Mouse (Mus musculus) adrenal gland, postnatal 14 days (tissue): ENCODE measurements around the gene Lpin2. TPM values are rescaled to one million over a fixed set of nuclear protein-coding genes. Genes with fewer than 3 reads are reported as not detected.

Experiments
- DNase-seq: peaks from one replicate; pipeline ENCODE4 v3.0.0; 2021; ENCODE audit warnings: mixed read lengths
- long read RNA-seq, 2 experiments: library from polyadenylated mRNA; stranded (forward); transcript quantifications; one replicate each; pipeline ENCODE4 v2.0.0; 2021
- total RNA-seq: library from RNA; stranded (reverse); gene quantifications from 2 replicates; pipeline ENCODE4 v1.2.3, GENCODE M21; 2021

Gene Lpin2
- total RNA-seq = 32.6 and 43.0 TPM in 2 replicates
- long read RNA-seq, experiment 1, full-length matches to known transcripts = 1 of 11 reads
- long read RNA-seq, experiment 1, partial matches to known transcripts = 2 of 11 reads
- long read RNA-seq, experiment 1, other reads (novel, unspliced or antisense) = 8 of 11 reads
- long read RNA-seq, experiment 2, full-length matches to known transcripts = 1 of 14 reads
- long read RNA-seq, experiment 2, partial matches to known transcripts = 3 of 14 reads
- long read RNA-seq, experiment 2, other reads (novel, unspliced or antisense) = 10 of 14 reads

- DNase-seq = no peak
These were observed at the start of gene Lpin2 for GRCm38 (mm10) chr17:71182211-71182721. Gene Lpin2, plus strand, starts transcription at chr17:71182560.

DNA sequence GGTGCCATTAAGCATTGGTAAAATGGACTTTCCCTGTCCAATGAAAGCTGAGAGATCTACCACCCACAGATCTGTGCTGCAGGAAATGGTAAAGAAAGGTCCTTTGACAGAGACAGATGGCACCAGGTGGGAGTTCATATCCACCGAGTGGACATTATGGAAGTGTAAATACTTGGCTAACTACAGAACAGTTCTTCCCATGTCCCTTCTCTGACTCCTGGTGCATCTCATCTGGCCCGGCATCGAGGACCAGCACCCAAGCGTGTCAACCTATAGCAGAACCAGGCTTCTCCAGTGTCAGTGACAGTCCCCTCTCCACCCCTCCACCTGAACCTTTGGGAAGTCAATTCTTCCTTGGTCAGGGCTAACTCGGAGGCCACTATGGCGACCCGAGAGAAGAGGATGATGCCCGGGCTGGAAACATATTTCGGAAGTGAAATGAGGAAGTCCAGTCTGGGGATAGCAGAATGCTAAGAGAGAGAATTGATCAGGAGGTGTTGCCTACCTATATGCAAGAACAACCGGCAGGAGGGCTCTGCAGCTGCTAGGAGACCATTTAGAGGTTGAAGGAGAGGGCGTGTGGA, 49.4 kb upstream of the Lpin2 start:
- no peak for DNase-seq

GRCm38 (mm10) chr17:71134441-71134955, 47.9 kb upstream of the Lpin2 start:
- DNase-seq = no peak

- DNase-seq = no peak
These were observed 47.3 kb upstream of the Lpin2 start for GRCm38 (mm10) chr17:71135108-71135507.

DNA sequence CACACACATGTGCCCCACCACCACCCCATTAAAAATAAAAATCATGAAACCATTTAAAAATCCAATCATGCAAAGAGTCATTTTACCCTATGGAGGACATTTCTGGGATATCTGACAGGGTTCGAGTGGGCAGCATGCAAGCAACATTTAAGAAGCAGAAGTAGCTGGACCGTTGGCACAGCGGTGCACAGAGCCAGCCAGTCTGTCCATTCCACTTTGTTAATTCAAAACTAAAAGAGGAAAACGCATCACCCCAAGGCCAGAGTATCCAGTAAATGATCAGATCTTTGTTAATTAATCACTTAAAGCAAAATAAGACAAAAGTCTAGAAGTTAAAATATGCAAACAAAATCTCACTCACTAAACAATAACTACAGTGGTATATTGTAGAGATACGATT, 46.5 kb upstream of the Lpin2 start:
- DNase-seq = no peak

DNA sequence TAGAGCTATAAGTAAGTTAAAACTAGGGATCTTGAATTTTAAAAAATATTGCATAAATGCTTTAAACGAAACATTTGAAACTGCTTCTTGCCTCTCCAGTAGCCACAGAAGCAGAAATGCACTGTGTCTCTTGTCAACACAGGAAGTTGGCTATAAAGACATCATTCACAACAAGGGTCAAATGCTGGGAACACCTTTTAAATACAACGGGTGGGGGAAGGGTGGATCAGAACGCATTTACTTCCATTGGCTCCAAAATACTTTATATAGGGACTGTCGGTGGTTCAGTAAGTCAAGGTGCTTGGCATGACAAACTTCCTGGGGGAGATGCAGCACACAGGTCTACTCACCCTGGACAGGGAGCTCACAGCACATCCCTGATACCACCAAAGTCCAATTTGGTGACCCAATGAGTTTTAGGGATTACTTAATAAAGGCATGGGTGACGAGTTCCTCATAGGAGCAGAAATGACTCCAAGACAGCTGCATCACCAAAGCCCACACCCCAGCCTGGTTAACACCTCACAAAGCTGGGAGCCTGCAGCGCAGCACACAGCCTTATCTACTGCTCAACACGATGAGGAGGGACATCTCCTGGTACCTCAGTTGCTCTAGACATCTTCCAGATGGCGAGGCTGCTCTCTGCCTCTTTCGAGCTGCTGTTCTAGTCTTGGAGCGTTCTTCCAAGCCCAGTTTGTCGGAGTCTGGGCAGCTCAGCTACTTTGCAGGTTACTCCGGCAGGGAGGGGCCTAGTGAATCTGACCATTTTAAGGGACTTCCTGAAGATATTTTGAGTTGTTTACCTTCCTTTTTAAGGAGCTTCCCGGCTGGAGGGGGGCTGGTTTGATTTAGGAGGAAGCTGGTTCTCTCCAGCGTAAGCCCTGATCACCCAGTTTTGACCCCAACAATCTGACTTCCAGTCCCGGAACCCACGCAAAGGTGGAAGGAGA, 45.7 kb upstream of the Lpin2 start:
- DNase-seq = no peak

DNA sequence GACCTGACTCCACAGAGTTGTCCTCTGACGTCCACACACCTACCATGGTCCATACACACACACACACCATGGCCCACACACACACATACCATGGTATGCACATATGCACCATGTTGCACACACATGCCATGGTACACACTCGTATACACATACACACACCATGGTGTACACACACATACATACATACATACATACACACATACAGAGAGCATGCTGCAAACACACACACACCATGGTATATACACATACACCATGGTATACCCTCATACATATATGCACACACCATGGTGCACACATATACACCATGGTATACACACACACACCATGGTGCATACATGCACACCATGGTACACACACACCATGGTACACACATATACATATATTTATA, 45.0 kb upstream of the Lpin2 start:
- no peak for DNase-seq

DNA sequence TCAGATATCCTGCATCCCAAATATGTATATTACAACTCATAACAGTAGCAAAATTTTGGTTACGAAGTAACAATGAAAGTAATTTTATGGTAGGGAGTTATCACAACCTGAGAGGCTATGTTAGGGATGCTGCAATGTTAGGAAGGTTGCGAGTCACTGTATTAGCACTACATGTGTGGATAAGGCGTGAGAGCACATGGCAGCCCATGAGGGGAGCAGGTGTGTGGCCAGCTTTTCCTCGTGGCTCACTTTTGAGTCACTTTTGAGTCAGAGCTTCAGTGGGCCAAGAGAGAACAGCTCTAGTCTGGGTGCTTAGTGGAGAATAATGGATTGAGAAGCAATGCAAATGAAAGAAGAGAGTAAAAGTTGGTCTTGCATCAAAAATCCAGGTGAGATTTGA, 40.3 kb upstream of the Lpin2 start:
- no peak for DNase-seq

DNA sequence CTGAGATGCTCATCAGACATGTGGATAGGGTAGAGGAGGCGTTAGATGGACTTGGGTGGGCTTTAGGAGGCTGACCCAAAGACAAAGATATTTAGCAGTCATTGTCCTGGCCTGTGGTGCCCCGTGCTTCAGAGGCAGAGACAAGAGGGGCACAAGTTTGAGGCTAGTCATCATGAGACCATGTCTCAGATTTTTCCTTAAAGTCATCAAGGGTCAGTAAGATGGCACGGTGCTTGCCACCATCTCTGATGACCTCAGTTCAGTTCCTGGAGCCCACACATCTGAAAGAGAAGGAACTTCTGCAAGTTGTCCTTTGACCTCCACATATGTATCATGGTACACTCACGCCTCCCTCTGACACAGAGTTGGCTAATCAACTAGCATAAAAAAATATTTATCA, 39.2 kb upstream of the Lpin2 start:
- no peak for DNase-seq

- no peak for DNase-seq
These were observed 37.8 kb upstream of the Lpin2 start for GRCm38 (mm10) chr17:71144322-71145116.

DNA sequence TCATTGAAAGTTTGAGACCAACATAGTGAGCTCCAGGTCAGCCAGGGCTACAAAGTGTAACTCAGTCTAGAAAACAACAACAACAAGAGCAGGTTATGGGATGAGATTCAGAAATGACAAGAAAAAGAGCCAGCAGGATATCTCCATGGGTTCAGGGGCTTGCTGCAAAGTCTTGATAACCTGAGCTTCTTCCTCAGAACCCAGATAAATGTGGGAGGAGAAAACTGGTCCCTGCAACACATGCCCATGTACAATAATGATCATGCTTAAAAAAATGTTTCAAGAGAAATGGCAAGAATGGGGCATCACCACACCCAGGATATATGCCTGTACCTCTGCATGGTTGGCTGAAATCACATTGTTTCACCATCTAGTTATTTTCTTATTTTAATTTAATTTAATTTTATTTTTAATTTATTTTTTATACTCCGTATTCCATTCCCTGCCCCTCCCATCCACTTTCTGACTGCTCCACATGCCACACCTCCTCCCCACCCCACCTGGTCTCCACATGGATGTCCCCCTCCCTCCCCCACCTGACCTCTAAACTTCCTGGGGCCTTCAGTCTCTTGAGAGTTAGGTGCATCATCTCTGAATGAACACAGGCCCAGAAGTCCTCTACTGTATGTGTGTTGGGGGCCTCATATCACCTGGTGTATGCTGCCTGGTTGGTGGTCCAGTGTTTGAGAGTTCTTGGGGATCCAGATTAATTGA, 37.0 kb upstream of the Lpin2 start:
- DNase-seq = no peak

GRCm38 (mm10) chr17:71153356-71153755, 29.0 kb upstream of the Lpin2 start:
- DNase-seq = no peak

GRCm38 (mm10) chr17:71155271-71155670, 27.1 kb upstream of the Lpin2 start:
- DNase-seq = peak; percentile 86

DNA sequence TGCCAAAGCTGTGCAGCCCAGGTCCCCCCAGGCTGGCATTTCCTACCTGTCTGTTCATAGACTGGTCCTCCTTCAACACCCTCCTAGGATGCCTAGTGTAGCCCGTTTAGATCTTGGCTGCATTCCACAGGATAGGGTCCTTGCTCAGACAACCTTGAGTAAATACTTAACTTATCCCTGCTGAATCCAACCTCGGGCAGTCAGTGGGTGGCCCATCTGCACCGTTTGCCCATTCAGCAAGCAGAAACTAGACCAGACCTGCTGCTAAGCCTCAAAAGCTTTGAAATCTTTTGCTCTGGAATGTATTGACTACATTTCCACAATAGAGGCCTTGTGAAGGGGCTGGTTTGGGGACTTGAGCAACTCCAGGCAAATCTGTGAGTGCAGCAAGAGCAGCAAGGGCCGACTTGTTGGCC, 23.2 kb upstream of the Lpin2 start:
- DNase-seq = peak; percentile 27

DNA sequence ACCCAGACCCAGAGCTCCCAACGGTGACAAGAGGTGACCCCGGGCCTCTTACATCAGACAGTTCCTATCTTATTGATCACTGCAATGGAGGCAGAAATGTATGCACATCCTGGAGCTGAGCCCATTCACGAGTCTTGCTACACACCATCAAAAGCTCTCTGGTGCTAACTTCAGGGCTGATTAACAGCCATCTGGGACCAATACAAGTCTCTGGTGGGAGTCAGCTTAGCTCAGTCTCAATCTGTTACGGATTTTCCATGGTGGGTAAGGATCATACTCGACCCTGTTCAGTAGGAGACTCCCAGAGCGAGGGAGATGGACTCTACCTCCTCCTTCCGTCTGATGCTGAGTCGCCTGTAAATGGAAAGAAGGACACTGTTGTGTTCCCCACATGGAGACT, 22.6 kb upstream of the Lpin2 start:
- no peak for DNase-seq

DNA sequence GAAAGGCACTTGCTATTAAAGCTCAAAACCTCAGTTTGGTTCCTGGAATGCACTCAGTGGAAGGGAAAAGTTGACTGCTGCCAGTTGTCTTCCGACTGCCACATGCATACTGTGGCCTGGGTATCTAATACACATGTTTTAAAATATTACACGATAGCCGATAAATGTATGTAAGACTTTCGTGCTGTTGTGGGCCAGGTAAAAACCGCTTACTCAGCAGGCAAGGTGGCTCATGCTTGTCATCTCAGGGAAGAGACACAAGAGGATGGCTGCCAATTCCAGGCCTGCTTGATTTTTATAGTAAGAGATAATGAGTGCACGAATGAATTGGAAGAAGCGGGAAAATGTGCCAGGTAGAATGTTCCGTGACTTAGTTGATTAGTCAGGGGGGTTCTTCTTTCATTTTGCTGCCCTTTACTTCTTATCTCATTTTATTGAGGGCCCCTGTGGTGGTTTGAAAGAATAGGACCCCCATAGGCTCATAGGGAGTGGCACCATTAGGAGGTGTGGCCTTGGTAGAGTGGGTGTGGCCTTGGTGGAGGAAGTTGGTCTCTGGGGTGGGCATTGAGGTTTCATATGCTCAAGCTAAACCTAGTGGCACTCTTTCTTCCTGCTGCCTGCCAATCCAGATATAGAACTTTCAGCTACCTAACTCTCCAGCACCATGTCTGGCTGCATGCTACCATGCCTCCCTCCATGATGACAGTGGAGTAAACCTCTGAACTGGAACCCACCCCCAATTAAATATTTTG, 21.9 kb upstream of the Lpin2 start:
- no peak for DNase-seq

DNA sequence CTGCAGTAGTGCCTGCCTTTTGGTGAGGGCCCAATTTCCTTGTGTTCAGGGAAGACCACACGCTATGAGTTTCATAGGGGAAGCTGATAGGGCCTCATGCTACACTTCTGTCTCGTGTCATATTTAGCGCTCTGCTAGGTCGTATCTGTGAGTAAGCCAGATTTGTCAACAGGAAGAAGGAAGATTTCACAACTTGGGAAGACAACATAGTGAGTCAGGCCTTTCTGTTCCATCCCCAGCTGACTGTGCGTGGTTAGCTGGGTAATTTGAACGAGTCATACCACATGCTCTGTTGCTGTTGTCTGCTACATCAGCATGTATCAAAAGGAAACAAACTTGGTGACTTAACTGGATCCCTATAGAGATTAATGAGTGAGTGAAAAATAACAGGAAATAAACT, 17.4 kb upstream of the Lpin2 start:
- peak; percentile 54 for DNase-seq

DNA sequence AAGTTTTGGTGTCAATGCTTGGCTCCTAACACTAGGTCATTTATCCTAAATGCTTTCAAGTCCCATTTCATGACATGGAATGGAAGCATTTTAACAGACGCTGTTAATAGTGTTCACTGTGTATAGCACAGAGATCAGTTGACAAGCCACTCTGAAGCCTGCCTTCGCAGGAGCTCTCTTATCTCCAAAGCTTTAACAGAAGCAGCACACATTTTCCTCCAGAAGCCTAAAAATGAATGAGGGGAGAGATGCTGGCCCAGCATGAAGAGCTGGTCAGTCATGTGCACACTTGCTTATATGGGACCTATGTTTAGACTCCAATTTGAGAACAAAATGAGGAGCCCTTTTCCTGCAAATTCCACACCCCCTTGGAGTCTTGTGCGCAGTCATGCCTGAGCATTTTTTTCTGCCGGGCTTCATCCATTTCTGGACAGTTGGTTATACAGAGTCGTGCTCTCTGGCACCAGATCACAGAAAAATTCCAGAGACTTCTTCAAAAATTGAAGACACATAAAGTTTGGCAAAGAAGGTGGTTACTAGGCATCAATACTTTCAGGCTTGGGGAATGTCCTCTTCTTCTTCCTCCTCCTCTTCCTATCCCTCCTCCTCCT, 14.1 kb upstream of the Lpin2 start:
- no peak for DNase-seq

GRCm38 (mm10) chr17:71168846-71169245, 13.5 kb upstream of the Lpin2 start:
- no peak for DNase-seq

DNA sequence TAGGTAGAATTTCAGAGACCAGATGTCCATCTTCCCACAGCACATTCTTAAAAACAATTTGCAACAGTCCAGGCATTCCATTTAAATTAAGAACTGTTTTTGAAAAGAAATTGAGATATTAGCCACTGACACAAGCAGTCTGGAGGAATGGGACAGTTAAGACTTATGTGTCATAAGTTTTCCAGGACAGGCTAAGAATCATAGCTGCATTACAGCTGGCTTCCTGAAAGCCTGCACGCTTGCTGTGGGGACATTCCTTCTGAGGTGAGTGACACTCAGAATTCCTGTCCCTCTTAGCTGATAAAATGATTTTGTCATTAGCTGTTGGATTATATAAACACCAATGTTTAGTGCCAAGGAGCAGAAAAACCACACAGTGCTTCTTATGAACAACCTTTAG, 12.7 kb upstream of the Lpin2 start:
- DNase-seq = no peak
